Mouse (Mus musculus) CH12.LX (cell line): ENCODE results near the gene Fgf12.

Experiments used
- CHD2 ChIP-seq: IDR thresholded peaks from 2 replicates; pipeline ENCODE4 v1.6.1; 2011; ENCODE audit warnings: low read length, improper control_type of control experiment
- CTCF ChIP-seq, 2 experiments: IDR thresholded peaks in 1 of 2; conservative IDR thresholded peaks in 1 of 2; 2 replicates each; pipeline ENCODE4 v1.5.1; 2011 to 2012; ENCODE audit warnings: low read depth in 2 of 2, low read length in 2 of 2, improper control_type of control experiment in 1 of 2, inconsistent platforms in 1 of 2, mild to moderate bottlenecking in 1 of 2, moderate library complexity in 1 of 2
- E2F4 ChIP-seq: IDR thresholded peaks from 2 replicates; pipeline ENCODE4 v1.6.1; 2011; ENCODE audit warnings: low read depth, low read length, improper control_type of control experiment; ENCODE audit not compliant: insufficient replicate concordance
- EP300 ChIP-seq: IDR thresholded peaks from 2 replicates; pipeline ENCODE4 v1.6.1; 2011; ENCODE audit warnings: low read length, improper control_type of control experiment
- JUND ChIP-seq: conservative IDR thresholded peaks from 2 replicates; pipeline ENCODE4 v1.6.1; 2011; ENCODE audit warnings: low read depth, low read length, improper control_type of control experiment
- KAT2A ChIP-seq: IDR thresholded peaks from 2 replicates; pipeline ENCODE4 v1.6.1; 2012; ENCODE audit warnings: low read length, improper control_type of control experiment, inconsistent platforms; ENCODE audit not compliant: insufficient replicate concordance
- MAX ChIP-seq: IDR thresholded peaks from 2 replicates; pipeline ENCODE4 v1.6.1; 2011; ENCODE audit warnings: low read length, improper control_type of control experiment
- POLR2A ChIP-seq: IDR thresholded peaks from 2 replicates; pipeline ENCODE4 v1.6.1; 2011; ENCODE audit warnings: low read depth, mild to moderate bottlenecking, improper control_type of control experiment, low read length
- SMC3 ChIP-seq: IDR thresholded peaks from 2 replicates; pipeline ENCODE4 v1.6.1; 2011; ENCODE audit warnings: low read depth, low read length, improper control_type of control experiment
- USF1 ChIP-seq: IDR thresholded peaks from 2 replicates; pipeline ENCODE4 v1.6.1; 2014; ENCODE audit warnings: low read depth, mild to moderate bottlenecking, inconsistent platforms, low read length, improper control_type of control experiment
- ZC3H11A ChIP-seq: IDR thresholded peaks from 2 replicates; pipeline ENCODE4 v1.6.1; 2012; ENCODE audit warnings: low read depth, mild to moderate bottlenecking, inconsistent platforms, low read length, improper control_type of control experiment

DNA sequence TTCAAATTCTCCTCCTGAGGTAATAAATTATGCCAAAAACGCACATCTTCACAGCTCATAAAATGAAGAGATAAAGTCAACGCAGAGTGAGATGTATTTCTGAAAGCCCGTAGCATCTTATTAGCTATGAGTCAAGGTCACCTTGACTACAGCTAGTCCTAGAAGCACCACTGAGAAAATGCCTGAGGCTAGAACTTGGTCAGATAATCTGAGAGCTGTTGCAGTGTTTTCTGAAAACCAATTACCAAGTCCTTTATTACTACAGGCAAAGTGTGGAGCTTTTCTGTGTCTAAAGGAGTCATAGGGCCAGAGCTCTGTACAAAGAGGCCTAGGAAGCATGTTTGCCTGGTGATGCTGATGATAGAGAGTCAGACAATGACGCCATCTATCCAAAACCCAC is 498.6 kb downstream of the Fgf12 start:
- TF ChIP-seq CTCF (conservative IDR thresholded peaks at IDR 0.05 in 1 of 2, IDR thresholded peaks at IDR 0.05 in 1 of 2; ENCODE audit: low read depth in 2 of 2, low read length in 2 of 2): no peak
- no peak for TF ChIP-seq MAX
- no peak for TF ChIP-seq JUND
- TF ChIP-seq KAT2A: no peak
- TF ChIP-seq POLR2A: no peak
- no peak for TF ChIP-seq CHD2
- TF ChIP-seq EP300: no peak
- no peak for TF ChIP-seq E2F4
- no peak for TF ChIP-seq ZC3H11A
- no peak for TF ChIP-seq SMC3
- no peak for TF ChIP-seq USF1
